Mouse (Mus musculus) Muller cell, postnatal 12 days (primary cell): ENCODE measurements around the gene Ncoa5.

ENCODE experiments used
- DNase-seq: peaks from one replicate; pipeline ENCODE4 v3.0.0-alpha.2; 2015; ENCODE audit errors: inconsistent ontology term

The Ncoa5 gene

DNA sequence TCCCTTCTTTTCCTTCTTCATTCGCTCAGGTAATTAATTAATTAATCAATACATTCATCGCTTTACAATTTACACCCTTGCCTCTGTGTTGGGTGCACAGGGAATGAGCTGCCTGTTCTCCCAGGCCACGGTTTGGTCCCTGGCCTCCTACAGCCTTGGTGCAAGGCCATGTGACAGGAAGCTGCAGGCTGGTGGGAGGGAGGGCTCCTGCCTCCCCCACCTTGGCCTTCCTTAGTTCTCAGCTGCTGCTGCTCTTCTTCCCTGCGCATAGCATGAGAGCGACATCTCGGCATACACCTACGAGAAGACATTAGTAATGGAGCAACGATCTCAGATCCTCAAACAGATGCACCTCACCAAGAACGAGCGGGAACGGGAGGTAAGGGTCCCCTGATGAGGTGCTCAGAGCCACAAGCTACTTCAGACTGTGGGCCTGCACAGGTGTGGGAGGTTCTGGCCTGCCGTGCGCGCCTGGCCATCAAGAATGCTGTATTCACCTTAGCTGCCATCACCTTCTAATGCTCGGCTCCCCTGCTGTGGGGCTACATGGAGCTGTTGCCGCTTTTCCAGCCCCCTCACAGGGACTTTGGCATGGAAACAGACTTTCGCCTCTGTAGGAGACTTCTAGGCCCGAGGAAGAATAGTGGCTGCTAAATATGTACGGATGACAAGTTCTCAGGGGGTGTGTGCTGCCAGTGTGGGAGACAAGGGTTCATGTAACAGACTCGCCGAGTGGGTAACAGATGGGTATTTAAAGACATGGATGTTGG, 39.8 kb downstream of the Ncoa5 start:
- no peak for DNase-seq

DNA sequence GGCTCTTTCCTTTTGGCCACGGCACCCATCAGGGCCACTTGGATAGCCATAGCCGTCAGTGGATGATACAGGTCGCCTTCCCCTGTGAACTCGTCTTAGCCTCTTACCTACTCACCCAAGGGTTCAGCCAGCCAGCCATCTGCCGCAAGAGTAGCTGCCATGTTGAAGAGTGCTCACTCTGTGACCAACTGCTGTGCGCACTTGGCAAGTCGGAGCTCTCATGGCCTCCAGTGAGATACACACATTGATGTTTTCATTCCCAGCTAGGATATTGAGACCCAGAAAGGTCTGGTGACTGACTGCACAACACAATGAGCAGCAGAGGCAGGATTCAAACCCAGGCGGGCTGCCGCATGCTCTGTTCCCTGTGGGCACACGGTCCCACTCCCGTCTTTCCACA, 40.5 kb downstream of the Ncoa5 start:
- DNase-seq: no peak

DNA sequence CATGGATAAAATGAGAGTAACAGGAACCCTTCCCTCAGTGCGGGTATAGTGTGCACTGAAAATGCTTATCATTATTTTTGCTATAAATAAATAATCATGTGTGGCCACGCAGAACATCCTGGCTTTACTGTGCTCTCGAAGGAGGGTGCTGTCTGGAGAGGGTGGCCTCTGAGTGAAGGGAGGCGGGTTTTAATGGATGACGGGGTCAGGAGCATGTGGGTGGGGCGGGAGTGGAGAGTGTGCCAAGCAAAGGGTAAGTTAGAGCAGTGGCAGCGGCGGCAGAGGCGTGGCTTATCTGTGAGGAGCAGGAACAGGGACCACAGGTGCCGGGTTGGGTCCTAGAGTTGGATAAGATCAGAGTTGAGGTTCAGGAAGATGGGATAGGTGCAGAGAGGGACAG, 42.9 kb downstream of the Ncoa5 start:
- no peak for DNase-seq

DNA sequence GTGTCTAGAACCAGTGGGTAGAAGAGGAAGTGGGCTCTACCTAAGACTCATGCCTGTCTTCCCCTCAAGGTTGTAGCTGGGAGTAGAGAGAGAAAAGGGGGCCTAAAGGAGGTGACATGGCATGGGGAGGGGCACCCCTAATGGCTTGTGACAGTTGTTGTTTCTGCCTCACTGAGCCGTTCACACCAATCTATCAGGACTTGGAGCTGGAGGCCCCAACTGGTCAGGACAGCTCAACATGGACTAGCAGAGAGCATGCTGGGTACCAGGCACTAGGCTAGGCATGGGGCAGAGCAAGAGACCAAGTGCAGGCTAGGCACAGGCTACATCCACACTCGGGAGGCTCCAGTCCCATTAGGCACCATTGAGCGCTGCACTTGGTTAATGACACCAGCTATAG, 43.6 kb downstream of the Ncoa5 start:
- no peak for DNase-seq

DNA sequence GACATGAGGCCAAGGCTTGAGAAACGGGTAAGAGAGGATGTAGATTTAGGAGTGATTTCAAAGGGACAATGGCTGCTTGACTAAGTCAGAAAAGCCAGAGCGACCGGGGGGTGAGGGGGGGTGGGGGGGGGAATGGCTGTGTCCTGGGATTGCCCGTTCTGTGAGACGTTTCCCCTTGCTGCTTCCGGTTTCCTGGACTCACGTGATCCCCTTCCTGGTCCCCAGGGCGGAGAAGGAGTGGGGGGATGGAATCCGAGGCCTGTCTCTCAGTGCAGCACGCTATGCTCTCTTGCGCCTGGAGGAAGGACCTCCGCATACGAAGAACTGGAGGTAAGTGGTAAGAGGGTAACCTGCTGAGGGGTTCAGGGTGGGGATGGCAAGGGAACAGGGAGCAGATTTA, 45.9 kb downstream of the Ncoa5 start:
- no peak for DNase-seq

DNA sequence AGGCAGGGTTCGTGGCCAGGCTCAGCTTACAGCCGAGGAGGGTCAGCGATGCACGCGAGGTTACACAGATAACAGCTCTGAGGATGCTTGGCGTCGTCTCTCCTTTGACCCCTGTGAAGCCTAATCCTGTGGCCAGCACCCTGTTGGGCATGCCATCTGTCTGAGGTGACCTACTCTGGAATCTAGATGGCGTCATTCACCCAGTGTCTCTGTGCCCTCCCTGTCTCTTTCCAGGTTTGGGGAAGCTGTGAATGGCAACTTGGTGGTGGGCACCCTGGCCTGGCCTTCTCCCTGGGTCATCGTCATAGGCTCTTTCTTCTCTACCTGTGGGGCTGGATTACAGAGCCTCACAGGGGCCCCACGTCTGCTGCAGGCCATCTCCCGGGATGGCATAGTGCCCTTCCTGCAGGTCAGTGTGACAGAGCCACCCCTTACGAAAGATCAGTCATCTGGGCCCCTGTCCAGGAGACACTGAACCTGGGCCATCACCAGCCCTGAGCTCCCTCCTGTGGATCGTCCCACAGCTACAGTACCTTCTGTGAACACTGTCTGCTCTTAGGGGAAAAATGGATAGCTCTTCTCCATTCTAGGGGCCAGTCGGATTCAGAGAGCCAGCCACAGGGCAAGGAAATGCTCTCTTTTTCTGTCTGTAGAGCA, 48.2 kb downstream of the Ncoa5 start:
- DNase-seq: no peak

GRCm38 (mm10) chr2:164985962-164986361, 48.7 kb downstream of the Ncoa5 start:
- no peak for DNase-seq

- peak; percentile 36 for DNase-seq
Measured at GRCm38 (mm10) chr2:164979749-164980148, 54.9 kb downstream of the Ncoa5 start.

DNA sequence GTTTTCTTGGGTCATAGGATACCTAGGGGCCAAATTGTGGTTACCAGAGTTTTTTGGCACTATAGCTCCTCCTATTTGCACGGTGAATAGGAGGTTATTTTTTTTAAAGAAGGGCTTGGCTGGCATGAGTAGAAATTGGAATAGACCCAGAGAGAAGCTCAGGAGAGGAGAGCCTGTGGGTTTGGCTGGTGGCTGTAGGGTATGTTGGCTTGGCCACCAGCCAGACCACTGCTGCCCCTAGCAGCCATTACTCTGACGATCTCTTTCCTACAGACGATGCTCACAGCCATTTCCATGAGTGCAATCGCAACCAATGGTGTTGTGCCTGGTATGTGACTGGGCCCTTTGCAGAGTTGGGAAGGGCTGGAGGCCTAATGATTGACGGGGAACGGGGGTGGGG, 59.1 kb downstream of the Ncoa5 start:
- DNase-seq: no peak

- no peak for DNase-seq
Measured at GRCm38 (mm10) chr2:164972646-164973045, 62.0 kb downstream of the Ncoa5 start.

DNA sequence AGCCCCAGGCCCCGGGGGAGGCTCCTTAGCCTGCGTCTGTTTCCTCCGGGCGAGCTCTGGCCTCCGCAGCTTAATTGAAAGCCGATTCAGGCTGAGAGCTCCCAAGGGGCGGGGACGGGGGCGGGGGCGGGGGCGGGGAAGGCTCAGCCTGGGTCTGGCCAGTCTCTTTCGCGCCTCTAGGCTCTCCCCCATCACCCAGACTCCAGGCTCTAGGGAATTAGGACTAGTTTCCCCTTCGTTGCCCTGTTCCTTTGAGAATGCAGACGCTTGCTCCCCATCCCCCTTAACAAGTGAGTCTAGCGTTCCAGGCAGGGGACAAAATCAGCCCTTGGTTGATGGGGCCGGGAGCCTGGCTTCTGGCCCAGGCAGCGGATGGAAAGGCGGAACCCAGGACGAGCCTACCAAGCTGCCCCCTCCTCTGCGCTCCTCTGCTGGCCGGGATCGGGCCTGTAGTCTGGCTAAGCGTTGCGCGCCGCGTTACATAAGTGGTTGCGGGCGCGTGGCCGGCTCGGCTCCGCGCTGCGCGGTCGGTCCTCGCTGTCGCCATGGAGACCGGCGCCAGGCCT, 64.0 kb downstream of the Ncoa5 start:
- peak; percentile 22 for DNase-seq

DNA sequence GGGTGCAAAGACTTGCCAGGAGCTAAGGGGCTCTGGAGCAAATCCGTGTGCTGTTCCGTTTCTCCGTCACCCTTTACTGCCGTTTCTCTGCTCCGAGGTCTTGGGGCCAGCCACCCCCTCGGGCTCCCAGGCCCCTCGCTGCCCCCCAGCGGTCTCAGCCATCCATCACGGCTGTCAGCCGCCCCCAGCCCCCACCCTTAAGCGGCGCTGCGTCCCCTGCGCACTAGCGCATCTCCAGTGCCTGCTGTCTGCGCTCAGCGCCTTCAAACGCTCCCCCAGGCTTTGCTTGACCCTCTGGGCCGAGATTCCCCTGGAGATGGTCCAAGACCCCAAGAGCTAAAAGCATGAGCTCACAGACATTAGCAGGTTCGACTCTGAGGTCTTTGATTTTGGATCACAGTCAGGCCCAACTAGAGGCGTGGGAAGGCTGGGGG, 65.3 kb downstream of the Ncoa5 start:
- no peak for DNase-seq

- peak; percentile 78 for DNase-seq
Measured at GRCm38 (mm10) chr2:164968451-164968851, 66.2 kb downstream of the Ncoa5 start.

- no peak for DNase-seq
Measured at GRCm38 (mm10) chr2:164967761-164968440, 66.8 kb downstream of the Ncoa5 start.

DNA sequence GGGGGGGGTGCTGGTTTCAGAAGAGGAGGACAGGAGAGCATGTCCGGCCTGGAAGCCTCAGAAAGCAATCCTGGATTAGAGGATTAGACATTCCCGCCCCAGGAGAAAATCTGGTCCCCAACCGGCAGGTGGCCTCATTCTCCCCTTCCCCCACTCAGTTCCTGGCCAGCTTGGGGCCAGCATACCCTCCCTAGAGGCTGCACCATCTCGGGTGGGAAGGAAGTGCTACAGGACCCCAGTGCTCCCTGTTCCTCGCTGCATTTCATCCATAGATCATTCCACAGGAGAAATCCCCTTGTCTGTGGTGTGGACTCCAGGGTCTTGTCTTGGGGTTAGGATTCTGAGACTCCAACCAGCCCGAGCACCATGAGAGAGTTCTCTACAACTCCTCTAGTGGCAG, 67.5 kb downstream of the Ncoa5 start:
- DNase-seq: no peak

DNA sequence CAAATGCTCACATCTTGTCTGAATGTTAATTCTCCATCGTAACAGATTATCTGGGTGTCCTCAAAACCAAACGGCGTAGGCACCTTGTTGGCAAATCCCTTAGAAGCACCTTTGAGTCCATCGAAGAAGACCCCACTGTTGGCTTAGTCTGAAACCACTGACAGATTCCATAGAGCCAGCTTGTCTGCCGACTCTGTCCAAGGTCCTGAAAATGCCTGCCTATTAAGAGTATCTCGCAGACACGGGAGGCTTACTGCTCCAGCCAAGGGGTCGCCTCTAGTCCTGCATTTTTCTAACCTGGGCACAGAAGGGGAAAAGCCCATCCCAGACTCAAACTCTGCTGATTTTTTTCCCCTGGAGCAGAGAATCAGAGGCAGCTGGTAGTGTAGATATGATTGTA, 68.3 kb downstream of the Ncoa5 start:
- peak; percentile 41 for DNase-seq

- no peak for DNase-seq
Measured at GRCm38 (mm10) chr2:164964981-164965380, 69.7 kb downstream of the Ncoa5 start.

- no peak for DNase-seq
Measured at GRCm38 (mm10) chr2:164964242-164964894, 70.3 kb downstream of the Ncoa5 start.

DNA sequence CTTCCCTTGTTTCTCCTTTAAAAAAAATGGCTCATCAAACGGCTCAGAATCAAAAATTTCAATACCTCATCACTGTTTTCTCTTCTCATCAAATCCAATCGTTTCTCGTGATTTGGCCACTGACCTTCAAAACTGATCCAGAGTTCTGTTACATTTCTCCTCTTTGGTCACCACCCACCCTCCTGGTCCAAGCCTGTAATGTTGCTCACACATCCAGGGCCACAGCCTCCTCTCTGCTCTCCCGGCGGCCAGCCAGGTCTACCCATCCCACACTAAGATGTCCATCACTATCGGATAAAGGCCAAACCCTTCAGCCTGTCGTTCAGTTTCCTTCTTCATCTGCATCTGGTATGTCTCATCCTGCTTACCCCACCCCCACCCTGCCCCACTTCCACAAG, 72.5 kb downstream of the Ncoa5 start:
- DNase-seq: no peak

DNA sequence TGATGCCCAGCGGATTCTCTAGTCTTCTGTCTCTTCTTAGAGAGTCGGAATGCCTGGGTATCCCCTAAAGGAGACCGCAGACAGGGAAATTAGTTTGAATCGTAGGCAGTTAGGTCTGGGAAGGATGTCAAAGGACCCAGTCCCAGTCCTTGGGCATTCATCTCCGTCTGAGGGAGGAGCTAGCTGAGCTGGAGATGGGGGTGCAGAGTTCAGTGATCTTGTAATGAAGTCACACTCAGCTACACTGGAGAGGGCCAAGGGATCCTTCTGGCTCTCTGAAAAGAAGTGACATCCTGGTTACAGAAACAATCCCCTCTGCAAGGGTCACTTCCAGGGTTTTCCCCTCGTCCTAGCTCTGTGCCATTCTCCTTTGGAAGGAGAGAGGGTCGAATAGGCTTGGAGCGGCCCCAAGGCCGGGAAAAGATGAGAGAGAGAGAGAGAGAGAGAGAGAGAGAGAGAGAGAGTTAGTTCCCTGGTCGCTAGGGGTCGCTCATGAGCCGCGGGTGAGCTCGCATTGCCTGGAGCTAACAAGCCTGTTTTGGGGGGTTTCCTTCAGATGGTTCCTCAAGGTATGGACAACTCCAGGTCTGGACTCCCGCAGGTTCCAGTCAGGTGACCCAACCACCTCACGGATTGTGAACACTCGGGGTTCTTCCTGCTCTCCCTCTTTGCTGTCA, 73.0 kb downstream of the Ncoa5 start:
- DNase-seq: peak; percentile 68

- DNase-seq: peak; percentile 64
Measured at GRCm38 (mm10) chr2:164960716-164961441, 73.8 kb downstream of the Ncoa5 start, which contains the start of gene Slc12a5. Slc12a5 (plus strand) TSS chr2:164960802.
